Mouse (Mus musculus): ENCODE data around the gene Zfp92.

GRCm38 (mm10) chrX:73432850-73433249 lies 22.0 kb downstream of the Zfp92 start:
- no peak for TF ChIP-seq POLR2A (IDR thresholded peaks at IDR 0.05; ENCODE audit: low read depth, low read length)
- no peak for TF ChIP-seq CTCF (conservative IDR thresholded peaks at IDR 0.05 in 1 of 2, IDR thresholded peaks at IDR 0.05 in 1 of 2; ENCODE audit: low read depth in 2 of 2, low read length in 2 of 2)
- TF ChIP-seq ETS1 (conservative IDR thresholded peaks at IDR 0.05; ENCODE audit: low read depth, low read length), result no peak
- no peak for TF ChIP-seq CHD2 (IDR thresholded peaks at IDR 0.05; ENCODE audit: low read length)
- no peak for TF ChIP-seq TCF12 (IDR thresholded peaks at IDR 0.05; ENCODE audit: low read depth, low read length)
- no peak for TF ChIP-seq NRF1 (IDR thresholded peaks at IDR 0.05; ENCODE audit: low read depth, low read length)
- no peak for TF ChIP-seq ZNF384 (IDR thresholded peaks at IDR 0.05; ENCODE audit: low read depth, low read length)
